Mouse (Mus musculus): ENCODE results near the gene Tns1.

Gene Tns1

DNA sequence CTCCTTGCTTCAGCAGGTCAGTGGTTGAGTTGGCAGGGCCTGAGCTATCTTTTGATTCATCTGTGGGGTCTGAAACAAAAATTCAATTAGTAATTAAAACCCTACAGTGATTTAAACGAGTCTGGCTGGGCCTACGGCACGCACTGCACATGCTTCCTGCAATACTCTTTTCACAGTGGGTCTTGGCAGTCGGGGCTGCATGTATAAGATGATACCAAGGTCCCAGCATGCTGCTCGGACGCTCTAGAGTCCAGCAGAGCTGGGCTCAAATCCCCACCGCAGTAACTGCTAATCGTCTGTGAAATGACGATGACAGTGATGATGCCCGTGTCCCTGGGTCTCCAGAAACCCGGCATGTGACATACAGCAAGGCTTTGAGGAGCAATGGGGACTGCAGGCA is 206.2 kb downstream of the Tns1 start:
- in situ Hi-C loops (cut with MboI, MseI) = no loop called here

DNA sequence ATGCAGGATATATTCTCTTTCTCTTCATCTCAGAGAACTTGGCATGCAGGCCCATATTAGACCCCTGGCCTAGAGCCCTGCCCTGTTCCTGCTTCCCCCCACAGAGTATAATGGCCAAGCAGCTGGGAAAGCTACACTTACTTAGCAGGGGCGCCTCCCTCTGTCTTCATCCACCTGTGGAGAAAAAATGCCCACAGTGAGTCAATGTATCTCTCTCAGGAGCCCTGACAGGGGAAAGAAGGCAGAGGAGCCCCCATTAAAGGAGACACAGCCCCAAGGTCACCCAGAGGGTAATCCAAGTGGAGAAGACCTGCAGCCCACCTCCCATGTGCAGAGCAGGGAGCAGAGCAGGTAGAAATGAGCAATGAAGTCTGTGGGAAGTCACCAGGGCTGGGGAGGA is 208.0 kb downstream of the Tns1 start:
- in situ Hi-C loops (cut with MboI, MseI) = no loop called here

GRCm38 (mm10) chr1:73915218-73916070 is 208.8 kb downstream of the Tns1 start:
- in situ Hi-C loops (cut with MboI, MseI) = no loop called here

DNA sequence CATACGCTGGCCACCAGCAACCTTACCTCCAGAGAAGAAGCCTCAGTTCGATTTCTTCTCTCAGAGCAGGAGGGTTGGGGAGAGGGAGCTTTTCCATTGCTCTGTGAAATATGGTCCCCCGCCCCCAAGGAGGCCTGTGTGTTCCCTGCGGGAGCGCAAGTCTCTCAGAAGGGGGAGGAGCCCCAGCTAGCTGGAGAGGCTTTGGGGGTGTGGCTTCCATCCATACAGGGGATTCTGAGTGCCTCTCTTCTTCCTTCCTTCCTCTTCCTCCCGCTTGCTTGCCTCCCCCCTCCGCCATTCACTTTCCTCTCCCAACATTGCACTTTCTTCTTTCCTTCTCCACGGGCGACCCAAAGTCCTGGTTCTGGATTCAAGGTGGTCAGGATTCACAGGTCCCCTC is 210.2 kb downstream of the Tns1 start:
- in situ Hi-C loops (cut with MboI, MseI) = no loop called here

DNA sequence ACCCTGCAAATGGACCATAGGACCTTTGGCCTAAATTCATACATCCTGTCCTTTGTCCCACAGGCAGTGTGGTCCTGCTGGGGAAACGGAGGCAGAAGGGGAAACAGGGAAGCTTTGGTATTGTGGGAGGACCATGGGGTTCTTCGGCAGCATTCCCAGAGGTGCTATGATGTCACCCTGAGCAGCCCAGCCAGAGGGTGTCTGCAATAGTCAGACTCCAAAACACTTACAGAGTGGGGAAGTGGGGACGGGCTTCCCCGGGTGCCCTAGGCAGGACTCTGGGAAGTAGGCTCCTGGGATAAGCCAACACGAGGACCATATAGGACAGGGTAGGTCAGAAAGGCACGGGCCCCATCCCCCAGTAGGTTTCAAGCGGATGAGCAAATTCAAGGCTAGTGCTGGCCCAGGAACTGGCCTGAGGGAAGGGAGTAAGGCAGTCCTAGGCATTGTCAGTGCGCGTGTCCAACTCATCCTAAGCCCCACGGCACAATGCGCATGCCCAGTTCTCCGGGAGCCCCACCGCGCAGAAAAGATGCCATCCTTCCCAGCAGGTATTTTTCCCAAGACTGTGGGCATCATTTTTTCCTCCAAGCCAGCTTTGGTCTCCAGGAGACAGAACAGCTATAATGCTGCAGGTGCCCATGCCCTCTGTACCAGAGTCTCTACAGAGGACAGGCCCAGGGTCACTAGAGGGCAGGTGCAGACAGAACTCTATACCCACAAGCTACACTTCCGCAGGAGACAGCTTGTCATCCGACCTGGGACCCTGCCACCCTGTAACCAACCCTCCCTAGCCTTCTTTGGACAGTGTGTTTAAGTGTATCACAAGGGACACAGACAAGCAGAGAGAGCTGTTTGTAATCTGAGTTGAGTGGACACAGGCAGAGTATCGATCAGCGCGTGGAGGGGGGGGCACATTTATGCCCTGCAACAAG is 210.9 kb downstream of the Tns1 start:
- in situ Hi-C loops (cut with MboI, MseI) = no loop called here

- in situ Hi-C loops (cut with MboI, MseI) = no loop called here
These were observed 211.8 kb downstream of the Tns1 start for GRCm38 (mm10) chr1:73912466-73912865.

DNA sequence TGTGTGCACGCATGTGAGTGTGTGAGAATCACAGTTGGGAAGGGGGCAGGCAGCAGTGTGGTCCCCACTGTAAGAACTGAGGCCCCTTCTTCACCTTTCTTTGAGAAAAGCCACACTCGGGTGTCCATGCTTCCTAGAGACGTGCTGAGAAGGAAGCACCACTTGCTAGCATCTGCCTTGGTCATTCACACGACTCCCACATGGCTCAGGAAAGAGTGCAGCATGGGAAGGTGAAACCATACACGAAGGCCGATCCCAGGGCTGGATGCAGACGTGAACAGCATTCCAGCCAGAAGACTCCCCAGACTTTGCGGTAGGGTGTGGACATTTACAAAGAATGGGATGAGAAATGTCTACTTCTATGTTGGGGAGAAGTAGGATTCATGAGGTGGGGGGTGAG is 212.3 kb downstream of the Tns1 start:
- in situ Hi-C loops (cut with MboI, MseI) = no loop called here

DNA sequence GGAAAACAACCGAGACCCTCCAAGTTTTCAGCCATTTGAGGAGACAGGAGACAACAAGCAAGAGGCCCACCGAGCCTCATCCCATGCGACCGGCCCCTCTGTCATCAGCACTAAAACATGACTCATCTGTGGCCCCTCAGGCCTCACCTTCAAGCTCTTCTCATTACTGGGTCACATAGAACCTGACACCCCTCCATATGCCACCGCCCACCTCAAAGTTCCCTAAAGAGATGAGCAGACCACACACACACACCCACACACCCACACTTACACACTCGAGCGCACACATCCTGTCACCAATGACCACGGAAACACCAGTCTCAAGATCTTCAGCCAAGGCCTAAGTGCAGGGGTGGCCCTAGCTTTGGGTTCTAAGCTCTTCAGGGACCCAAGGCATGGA is 213.5 kb downstream of the Tns1 start:
- in situ Hi-C loops (cut with MboI, MseI) = no loop called here

GRCm38 (mm10) chr1:73910111-73910510 is 214.1 kb downstream of the Tns1 start:
- in situ Hi-C loops (cut with MboI, MseI) = no loop called here

DNA sequence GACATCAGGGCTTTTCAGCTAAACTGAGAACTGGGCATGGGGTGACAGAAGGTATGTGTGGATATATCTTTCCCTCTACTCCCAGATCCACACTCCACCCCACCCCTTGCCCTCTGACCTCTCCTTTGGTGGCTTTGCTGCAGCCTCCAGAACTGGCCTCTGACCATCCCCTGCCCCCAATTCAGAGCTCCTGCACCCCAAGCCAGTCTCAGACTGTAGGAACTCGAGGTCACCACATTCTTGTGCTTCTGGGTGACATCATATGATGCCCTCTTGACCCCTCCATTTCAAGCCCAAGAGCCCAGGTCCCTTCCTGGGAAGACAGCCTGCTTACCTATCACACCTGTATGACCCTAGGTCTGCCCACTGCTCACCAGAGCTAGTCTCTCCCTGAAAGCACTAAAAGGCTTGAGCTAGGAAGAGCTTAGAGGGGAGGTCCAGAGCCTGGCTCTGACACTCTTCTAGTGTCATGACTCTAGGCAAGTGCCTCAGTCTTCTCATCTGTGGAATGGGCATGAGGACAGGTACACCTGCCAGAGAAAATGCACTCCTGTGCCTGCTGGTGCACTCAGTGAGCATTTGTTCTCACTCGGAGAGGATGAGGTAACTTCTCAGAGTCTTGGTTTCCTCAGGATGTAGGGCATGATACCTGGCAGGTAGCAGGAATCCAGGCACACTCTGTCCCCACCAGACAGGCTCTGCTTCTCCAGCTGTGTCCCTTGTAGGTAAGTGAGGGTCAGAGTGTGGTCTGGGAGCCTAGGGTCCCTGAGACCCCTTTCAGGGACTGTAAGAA is 214.9 kb downstream of the Tns1 start:
- in situ Hi-C loops (cut with MboI, MseI) = no loop called here

GRCm38 (mm10) chr1:73908081-73908960 is 215.9 kb downstream of the Tns1 start:
- in situ Hi-C loops (cut with MboI, MseI) = no loop called here

DNA sequence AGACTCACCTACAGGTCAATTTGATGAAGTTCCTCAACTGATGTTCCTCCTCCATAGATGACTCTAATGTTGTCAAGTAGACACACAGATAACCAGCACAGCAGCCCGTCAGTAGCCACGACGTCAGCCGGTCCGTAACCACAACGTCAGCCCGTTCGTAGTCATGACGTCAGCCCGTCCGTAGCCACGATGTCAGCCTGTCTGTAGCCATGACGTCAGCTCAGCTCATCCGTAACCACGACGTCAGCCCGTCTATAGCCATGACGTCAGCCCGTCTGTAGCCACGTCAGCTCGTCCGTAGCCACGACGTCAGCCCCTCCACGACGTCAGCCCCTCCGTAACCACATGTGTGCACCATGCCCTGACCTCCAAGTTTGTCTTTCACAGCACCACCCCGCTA is 217.1 kb downstream of the Tns1 start:
- in situ Hi-C loops (cut with MboI, MseI) = no loop called here

DNA sequence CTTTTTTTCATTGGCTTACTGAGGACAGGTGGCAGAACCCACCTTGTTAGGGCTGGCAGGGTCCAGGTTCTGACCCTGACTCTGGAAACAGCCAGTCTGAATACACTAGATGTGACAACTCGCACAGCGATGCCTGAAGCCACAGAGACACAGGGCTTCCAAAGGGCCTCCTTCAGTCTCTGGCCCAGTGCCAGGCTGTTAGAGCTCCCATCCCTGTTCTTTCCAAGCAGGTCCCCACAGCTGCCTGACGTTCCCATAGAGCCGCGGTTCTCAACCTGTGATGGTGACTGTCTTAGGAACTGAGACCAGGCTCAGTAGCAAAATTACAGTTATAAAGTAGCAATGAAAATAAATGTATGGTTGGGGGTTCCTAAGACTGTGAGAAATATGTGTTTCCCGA is 217.9 kb downstream of the Tns1 start:
- in situ Hi-C loops (cut with MboI, MseI) = no loop called here

- in situ Hi-C loops (cut with MboI, MseI) = no loop called here
These were observed 218.4 kb downstream of the Tns1 start for GRCm38 (mm10) chr1:73905811-73906190.

DNA sequence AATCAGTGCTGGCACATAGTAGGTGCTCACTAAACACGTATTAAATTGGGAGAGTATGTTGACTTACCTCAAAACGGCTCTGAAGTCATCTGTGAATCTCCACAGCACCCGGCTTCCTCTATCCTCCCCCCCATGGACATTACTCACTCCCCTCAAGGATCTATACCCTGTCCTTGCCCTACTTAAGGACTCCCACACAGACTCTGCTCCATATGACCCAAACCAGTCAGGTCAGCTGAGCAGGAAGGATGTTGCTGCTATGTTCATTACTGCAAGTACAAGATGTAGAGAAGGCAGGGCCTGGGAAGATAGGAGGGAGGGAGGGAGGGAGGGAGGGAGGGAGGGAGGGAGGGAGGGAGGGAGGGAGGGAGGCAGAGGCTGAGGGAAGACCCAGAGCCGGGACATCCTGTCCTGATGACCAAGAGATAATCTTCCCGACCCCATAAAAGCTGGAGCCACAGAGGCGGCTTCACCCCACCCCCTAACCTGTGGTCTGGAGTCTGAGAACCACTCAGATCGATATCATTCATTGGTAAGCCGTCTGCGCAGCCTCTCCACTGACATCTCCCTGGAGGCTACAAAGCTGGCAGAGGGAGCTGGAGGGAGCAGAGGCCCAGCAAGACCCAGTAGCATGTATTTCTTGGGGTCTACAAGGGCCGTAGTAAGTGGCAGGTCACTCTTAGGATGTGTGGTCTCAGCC is 219.0 kb downstream of the Tns1 start:
- in situ Hi-C loops (cut with MboI, MseI) = no loop called here

DNA sequence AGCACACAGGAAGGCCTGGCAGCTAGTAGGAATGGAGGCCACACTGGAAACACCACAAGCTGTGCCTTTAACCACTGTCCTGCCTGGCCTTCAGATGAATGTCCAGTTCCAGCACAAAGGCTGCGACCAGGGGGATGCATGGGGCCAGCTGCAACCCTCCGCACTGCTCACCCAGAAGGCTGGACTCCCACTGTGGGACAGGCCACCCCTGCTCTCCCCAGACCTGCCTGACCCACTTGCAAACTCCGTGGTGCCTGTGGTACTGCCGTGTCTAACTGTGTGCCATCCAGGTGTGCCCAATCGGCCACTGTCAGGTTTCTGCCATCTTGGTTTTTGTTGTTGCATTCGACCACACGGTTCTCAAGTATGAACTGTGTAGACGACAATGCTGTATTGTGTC is 219.6 kb downstream of the Tns1 start:
- in situ Hi-C loops (cut with MboI, MseI) = loop anchor here (5.0 kb wide), 2 partner anchors 83 to 178 kb away; no protein-coding TSS in a partner anchor

DNA sequence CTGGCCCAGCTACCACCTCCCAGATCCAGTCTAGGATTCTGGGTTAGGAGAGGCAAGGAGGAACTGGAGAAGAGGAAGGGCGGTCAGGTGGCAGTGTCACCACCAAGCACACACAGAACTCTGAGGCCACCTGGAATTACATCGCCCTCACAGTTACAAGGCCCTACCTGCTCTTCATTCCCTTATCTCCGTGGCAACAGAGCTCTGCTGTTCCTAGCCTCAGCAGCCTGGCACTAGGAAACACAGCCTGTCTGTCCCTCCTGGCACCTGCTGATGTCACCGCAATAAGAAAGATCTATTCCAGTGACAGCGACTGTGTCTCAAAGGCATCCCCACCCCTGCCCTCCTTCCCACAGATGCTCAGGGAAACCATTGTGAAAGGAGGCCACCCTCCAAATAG is 221.2 kb downstream of the Tns1 start:
- in situ Hi-C loops (cut with MboI, MseI) = loop anchor here (5.0 kb wide), 2 partner anchors 84 to 179 kb away; no protein-coding TSS in a partner anchor

DNA sequence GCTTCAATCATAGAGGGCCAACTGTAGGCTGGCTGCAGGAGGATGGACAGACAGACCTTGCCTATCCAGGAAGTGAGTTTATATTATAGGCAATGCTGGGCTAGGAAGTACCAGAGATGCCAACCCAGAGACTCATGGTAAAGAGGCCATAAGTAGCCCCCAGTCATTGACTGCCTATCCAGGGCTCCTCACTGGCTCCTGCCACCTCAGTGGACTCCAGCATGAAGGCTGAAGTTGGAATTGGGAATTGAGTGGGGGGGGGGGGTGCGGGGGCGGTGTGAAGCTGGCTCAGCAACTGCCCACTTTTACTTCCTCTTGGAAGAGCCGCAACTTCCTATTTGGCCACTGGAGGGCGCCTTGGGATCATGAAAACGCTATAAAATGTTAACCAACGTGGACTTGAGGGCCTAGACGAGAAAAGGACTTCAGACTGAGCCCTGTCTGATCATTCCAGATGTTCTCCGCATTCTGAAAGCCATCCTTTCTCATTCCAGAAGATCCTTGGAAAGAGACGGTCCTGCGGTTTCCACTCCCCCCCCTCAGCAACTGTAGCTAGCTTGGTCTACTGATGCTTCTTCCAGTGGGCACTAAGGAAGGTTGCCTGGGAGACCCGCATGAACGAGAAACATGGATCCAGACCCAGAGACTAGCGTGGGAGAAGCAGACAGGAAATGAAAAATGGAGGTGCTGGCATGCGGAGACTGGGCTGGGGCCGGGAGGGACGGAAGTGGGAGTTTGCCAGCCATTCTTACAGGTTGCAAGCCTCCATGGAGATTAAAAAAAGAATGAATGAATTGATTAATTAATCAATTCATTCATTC is 221.9 kb downstream of the Tns1 start:
- in situ Hi-C loops (cut with MboI, MseI) = loop anchor here (5.0 kb wide), 2 partner anchors 85 to 180 kb away; no protein-coding TSS in a partner anchor

GRCm38 (mm10) chr1:73901496-73901899 is 222.8 kb downstream of the Tns1 start:
- in situ Hi-C loops (cut with MboI, MseI) = loop anchor here (5.0 kb wide), 2 partner anchors 86 to 181 kb away; no protein-coding TSS in a partner anchor
